Mouse (Mus musculus) CD4-positive, CD25-positive, alpha-beta regulatory T cell, adult 4 months (primary cell): Measurements from ENCODE around the gene Mipep. TPM values are rescaled to one million over a fixed set of nuclear protein-coding genes. Genes with fewer than 3 reads are reported as not detected.

Experiments used
- ATAC-seq: one replicate; pipeline ENCODE4 v1.8.0; 2017
- polyA plus RNA-seq, 2 experiments: library from polyadenylated mRNA; unstranded; fragments of 100-300 nt; shearing (Covaris generic); gene quantifications; one replicate each; pipeline ENCODE4 v1.2.1; 2017

The Mipep gene
- polyA plus RNA-seq, 2 experiments from 2014 or later: 1.6 to 1.8 TPM

DNA sequence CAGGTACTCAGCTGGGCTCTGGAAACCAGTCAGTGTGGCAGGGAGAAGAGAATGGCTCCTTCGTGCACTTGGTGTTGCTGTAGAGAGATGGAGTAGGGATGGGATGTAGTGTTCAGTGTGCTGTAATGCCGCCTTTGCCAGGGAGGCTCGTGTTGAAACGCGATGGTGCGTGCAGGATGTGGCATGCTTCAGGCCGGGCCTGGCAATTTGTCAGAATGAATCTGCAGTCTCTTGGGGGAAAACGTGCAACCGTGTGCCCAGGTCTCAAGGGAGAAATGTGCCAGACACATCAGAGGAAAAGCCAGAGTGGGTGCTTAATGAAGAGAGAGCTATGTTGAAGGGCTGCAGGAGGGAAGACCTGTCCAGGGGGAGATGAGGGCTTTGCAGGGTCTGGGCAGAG is 20.6 kb downstream of the Mipep start:
- ATAC-seq: no peak

DNA sequence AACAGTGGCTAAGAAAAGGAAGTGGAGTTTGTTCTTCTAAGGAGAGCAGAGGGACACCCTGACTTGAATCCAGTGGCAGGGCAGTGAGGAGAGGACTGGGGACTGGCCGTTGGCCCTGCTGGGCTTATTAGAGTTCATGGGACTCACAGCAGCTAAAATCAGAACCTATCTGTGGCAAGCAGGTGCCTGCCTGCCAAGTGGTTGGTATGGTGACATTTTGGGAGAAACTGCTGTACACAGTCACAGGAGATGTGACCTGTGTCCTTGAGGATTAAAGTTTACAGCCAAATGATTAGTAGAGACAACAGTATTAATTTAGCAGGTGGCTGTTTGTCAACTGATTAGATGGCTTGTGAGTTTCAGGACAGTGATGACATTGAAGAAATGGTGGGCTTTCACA is 21.5 kb downstream of the Mipep start:
- ATAC-seq: no peak

DNA sequence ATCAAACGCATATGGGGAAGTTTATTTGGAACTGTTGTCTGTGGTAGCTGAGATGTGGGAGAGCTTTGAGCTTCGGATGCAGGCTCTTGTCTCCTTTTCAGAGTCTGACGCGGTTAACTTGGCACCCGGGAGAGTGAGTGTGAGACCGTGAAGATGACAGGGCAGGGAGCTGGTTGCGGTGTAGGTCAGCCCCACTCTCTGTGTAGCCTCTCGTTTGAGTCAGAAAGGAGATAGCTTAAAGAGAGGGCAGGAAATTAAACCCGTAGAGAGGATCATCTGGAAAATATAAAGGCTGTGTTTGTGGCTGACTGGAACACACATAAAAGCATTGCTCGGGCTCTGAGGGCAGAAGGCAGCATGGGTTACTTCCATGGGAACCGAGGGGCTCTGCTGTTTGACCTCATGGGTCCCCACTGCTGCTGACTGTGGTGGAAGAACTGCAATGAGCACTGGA is 22.5 kb downstream of the Mipep start:
- ATAC-seq: peak; percentile 26

DNA sequence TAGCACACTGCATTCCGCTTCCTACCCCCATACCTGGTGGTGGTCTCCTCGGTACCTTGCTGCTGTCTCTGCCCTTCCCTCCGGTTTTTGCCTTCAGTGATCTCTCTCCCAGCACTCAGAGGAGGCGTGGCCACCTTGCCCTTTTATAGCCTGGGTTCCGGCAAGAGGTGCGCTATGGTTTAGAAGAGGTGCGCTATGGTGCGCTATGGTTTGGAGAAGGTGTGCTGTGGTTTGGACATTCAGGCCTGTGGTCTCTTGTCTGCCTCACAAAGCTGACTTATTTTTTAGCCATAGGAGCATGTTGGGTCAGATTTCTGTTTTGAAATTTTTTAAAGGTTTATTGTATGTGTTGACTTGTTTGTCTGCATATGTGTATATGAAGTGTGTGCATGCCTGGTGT is 25.5 kb downstream of the Mipep start:
- no peak for ATAC-seq

DNA sequence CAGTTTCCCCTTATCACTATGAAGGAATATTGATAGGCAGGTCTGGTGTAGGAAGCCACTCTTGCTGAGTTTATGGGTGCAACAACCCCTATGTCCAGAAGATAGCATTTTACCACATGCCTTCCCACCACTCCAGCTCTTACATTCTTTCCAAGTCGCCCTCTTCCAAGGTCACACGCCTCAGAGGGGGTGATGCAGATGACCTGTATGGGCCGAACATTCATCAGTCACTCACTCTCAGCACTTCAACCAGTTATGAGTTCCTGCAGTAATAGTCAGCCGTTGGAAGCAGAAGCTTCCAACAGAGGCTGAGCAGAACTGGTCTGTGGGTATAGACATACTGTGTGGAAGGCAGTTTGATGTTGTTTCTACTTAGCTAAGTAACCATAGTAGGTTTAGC is 27.2 kb downstream of the Mipep start:
- ATAC-seq: no peak

DNA sequence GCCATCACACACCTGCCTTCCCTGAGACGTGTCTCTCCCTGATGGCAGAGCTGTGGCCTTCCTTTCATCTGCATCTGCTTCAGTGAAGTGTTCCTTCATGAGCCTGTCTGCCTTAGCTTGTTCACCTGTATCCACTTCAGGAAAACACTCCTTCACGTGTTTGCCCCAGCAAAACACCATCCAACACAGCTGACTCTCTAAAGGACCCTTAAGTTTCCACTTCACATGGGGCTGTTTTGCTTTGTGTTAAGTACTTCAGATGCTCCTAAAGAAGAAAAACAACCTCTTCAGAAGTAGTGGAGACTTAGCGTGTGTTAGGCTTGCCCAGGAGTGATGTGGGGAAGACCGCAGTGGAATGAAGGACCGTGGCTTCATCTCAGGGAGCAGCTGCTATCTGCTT is 30.7 kb downstream of the Mipep start:
- ATAC-seq: no peak

DNA sequence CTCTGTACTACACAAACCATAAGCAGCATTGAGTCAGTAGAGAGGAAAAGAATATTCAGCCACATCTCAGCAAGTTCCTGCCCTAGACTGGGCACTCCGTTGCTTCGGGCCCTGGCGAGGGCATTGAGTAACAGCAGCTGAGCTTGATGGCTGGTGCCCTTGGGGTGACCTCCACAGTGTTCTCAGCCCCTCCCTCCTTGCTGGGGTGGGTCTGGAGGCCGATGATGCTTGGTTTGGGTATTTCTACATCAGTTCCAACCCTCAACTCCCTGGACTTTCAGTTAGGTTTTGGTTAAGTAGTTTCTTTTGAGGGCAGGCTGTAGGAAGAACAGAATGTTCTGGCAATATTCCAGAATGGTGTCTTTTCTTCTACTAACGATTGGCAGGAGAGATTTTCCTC is 33.7 kb downstream of the Mipep start:
- ATAC-seq: no peak

DNA sequence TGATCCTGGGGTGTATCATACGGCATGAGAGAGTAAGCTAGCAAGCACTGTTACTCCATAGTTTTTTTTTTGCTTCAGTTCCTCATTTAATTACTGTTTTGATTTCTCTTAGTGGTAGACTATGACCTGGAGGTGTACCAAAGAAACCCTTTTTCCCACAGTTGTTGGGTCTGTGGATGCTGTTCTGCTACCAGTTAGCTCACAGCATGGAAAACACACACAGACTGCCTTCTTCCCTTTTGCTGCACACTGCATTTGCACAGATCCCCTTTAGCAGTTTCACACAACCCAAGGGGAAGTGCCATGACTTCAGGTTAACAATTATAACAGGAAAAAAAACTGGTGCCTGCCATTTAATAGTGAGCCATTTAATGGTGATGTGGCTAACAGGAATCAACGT is 45.7 kb downstream of the Mipep start:
- ATAC-seq: no peak

DNA sequence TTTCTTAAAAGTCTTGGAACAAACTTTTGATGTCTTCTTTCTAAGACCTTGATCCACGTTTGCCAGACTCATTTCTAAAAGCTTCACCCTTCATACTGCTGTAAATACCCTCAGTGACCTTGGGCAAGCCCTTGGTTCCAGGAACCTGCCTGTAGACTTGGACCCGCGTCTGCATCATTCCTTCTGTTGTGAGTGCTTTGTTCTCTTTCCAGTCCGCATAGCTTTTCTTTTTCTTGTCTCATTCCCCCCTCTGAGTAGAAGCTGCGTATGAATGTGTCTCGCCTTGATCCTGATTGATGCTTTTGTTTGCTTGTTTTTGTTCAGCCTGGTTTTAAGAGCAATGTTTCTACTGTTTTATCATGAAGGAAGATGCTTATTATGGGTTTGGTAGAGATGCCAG is 52.3 kb downstream of the Mipep start:
- ATAC-seq: no peak

DNA sequence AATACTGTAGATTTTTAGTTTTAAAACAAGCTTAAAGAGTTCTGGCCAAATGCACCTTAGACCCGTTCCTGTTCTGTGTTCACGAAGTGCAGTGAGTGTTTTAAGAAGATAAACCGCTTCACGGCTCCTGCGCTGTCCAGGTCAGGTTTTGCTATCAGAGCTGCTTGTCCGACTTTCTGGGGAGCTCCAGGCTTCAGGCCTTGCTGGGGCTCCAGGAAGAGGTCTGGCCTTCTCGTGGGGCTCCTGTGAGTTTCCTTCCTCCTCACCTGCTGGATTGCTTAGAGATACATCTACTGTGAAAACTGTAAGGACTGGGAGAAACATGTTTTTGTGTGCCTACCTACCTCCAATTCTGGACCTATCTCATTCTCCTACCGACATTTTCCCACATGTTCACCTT is 55.3 kb downstream of the Mipep start:
- ATAC-seq: no peak

DNA sequence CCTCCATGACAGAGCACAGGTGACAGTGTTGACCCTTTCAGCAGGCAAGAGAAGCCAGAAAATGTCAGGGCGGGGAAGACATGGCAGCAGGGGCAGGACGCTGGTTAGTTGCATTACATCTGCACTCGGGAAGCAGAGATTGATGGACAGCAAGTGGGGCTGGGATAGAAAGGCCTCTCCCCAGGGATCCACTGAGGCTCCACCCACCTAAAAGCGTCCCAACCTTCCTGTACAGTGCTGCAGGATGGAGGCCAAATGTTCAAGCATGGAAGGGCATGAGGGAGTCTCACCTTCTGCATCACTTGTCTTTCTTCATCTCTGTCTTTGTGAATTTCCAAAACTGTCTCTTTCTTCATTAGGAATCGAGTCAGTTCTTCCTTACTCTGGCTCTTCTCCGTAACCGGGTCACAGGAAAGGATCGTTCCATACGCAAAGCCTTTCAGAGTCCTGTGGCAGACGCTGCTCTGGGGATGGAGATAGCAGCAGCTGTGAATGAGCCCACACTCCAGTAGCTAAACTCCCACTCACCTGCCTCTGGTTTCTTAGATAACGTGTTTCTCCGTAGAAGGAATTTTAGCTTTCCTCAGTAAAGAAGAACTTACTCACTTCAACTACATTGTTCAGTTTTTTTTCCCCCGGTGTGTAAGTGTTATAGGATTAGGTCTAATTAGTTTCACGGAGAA is 57.7 kb downstream of the Mipep start:
- ATAC-seq: no peak

DNA sequence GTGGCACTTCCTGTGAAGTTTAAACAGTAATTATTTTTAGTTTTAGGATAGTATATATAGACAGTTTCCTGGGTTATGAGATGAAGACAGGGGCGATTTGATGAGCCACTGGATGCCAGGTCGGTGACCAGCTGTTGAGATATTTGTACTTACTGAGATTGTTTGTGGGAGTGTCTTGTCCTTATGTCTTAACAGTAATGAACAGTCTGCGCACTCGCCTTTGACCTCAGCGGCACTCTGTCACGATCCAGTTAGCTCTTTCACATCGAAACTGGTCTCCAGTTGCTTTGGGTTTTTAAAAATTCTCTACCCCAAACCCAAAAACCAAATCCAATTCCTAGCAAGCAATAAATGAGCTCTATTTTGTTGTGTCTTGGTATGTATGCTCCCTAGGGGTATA is 59.2 kb downstream of the Mipep start:
- ATAC-seq: no peak

DNA sequence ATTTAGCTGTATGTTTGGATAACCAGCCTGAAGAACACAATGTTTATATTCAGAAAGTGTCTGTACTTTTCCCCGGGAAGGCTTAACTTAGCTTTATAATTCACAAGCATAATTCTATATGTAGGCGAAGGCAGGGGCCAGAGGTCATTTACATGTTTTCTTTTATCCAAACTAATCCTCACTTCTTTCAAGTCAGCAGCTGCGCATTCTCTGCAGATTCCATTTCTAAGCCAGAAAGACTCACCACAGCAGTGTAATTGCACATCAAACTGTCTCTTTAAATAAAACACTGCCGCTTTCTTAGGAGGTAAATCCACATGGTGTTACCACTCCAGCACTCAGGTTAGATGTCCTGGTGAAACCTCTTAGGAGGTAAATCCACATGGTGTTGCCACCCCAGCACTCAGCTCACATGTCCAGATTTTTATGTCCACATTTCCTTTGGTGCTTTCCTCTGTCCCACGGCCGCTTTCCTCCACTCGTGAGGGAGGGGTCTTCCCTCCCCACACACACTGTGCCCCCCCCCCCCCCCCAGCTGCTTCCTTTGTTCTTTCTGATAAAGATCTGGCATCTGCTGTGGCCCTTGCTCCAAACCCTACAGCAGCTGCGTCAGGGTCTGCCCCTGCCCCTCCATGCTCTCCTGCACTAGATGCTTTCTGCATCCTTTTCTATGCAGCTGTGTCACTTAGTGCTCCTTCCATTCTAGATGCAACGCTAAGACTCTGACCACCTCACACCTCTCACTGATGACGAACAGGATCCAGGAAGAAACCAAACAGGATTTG is 61.1 kb downstream of the Mipep start:
- ATAC-seq: no peak

DNA sequence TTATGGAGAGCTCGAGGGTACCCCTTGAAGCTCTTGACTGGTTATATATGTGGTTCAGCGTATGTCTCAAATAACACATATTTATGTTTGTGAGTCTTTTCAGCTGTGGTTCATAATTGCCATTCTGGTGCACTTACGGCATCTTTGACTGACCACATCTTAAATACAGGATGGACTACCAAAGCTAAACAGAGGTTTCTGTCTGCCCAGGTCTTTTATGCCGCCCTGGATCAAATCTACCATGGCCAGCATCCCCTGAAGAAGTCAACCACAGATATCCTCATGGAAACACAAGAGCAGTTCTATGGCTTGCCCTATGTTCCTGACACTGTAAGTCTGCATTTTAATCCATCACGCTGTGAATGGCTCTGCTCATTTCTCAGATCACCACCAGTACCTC is 61.8 kb downstream of the Mipep start:
- no peak for ATAC-seq

DNA sequence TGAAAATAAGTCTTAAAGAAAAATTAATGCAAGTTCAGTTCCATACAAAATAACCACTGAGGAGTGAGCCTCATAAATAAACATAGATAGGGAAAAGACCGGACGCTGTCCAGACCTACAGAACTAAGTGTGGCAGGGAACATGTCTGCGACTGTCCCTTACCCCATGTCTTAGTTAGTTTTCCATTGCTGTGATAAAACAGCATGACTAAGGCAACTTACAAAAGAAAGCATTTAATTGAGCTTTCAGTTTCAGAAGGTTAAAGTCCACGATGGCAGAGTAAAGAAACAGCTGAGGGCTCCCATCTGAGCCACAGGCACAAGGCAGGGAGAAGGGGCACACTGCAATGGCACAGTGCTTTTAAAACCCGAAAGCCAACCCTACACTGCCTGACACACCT is 63.8 kb downstream of the Mipep start:
- no peak for ATAC-seq

DNA sequence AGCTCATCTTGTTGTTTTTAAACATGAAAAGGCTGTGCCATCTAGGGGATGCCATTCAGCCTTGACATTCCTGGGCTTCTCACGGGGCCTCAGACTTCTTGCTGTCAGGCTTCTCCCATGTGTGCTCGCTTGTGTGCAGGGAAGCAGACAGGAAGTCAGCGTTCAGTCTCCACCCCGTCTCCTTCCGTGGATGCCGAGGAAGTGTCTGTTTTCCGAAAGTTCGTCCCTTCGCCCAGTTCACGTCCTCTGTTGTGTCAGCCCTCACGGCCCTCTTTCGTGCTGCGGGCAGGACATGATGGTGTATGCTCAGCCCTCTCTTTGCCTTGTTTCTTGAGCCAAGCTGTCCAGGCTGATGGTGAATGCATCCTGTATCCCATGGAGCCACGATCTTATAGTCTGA is 65.7 kb downstream of the Mipep start:
- ATAC-seq: no peak

DNA sequence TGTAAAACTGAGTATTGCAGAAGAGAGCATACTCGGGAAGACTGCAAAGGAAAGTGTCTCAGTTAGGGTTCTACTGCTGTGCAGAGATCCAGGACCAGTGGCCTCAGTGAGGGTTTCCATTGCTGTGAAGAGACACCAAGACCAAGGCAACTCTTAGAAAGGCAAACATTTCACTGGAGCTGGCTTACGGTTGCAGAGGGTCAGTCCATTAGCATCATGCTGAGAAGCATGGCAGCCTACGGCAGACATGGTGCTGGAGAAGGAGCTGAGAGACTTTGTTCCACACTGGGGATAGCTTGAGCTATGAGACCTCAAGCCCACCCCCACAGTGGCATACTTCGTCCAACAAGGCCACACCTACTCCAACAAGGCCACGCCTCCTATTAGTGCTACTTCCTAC is 67.3 kb downstream of the Mipep start:
- no peak for ATAC-seq

DNA sequence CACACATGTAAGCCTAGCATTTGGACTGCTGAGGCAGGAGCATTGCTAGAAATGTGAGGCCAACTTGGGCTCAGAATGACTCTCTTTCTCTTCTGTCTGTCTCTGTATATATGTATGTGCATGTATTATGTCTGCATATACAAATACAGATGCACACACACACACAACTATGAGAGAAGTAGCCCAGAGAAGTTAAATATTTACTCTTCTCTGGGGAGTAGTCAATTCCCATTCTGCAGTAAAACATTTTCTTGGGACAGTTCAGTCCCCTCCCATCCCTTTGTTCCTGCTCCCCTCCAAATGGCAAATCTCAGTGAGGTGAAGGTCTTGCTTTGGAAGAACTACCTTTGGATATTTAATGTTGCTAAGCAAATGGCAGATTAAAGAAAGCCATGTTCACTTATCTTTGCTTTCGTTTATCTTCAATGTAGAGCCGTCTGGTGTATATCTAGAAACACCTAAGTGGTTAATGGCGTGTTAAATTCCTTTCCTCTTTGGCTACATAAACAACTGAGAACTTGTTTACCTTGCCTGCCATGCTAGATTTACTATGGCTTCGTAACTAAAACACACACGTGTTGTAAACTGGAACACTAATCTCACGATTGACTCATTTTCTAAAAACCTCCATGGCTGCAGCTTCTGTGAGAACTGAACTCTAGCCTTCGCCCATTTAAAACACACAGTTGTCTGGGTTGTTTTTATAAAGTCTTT is 72.0 kb downstream of the Mipep start:
- no peak for ATAC-seq

DNA sequence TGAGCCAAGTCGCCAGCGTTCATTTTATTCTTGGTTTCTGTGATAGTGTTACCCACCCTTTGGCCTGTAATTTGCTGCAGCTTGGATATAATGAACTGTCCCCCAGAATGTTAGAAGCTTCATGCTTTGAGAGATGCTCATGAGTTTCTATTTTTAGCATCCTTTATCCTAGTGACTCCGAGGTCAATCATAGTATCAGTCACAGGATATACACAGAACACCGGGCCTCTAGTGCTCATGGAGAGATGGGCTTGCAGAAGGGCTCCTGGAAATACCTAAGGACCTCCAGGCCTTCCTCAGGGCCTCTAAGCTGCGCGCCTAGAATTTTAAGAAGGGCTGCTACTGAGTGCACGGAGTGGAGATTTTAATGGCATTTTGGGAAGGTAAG is 72.5 kb downstream of the Mipep start:
- ATAC-seq: no peak

DNA sequence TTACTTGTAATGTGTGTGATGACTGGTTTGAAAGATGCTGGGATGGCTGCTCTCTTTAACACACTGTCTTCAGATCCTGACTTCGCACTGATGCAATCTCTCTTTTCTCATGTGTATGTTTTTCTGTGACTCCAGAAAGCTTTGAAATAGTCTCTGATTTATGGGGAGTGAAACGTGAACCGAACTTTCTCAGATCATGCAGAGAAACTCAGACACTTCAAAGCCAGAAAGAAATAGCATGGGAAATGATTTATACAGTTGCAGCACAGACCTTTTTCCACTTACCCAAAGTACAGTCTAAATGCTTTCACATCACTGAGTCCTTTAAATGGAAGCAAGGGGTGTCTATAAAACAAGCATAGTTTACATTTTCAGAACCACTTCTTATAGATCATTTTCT is 79.0 kb downstream of the Mipep start:
- no peak for ATAC-seq

DNA sequence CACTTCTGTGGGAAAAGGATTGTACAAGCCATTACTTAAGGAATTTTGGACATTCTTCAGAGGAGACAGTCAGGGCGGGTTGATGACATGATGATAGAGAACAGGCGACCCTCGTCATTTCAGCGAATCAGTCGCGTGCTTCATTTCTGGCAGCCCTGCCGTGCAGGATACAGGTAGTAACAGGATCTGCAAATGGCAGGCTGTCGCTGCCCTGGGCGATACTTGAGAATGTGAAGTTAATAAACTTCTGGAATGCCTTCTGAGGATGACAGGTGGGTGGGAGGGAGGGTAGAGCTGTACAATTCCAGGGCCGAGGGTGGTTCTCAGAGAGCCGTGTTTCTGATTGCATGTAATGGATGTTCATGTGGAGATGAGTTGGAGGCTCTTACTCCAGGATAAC is 82.0 kb downstream of the Mipep start:
- no peak for ATAC-seq

DNA sequence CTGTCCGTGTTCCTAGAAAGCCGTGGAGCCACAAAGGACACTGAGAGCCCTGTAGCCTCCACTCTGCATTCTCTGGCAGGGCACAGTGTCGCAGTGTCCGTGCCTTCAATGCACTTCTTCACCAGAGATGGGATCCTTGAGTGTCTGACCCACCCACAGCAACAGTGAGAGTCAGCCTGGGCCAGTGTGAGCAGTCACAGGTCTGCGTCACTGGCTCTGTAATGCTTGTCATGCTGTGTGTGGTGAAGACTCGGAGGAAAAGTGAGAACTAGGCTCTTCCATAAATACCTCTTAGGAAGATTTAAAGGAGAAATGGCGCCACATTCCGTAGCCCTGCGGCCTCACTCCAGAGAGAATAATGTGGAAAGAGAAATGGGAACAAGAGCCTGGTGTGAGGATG is 84.0 kb downstream of the Mipep start:
- ATAC-seq: no peak

DNA sequence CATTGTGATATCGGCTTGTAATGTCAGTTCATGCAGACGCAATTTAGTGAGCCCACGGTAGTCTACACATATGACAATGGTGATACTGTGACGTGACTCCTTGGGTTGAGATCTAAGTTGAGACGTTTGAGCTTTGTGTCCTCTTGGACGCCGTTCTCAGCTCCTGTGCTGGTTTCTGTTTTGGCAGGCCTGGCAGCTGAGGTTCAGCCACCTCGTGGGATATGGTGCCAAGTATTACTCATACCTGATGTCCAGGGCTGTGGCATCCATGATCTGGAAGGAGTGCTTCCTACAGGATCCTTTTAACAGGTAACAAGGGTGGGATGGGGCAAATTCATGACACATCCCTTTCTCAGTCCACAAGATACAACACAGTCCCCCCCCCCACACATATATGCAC is 87.5 kb downstream of the Mipep start:
- ATAC-seq: no peak

DNA sequence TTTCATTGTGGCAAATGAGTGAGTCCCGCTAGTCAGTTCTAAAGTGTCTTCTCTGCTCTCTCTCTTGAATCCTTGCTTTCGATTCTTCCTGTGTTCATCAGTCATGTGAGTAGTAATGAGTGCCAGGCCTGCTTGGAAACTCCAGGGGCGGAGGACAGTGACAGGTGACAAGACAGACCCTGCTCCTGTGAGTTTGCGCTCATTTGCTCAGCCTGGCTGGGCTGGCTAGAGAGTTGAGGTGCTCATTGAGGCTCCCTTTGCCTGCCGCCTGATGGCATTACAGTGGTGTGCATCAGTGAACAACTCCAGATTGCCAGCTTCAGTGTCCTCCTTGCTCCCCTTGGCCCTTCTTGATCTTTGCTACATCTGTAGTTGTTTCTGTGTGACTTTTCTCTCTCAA is 97.7 kb downstream of the Mipep start:
- no peak for ATAC-seq
